Mouse (Mus musculus): ENCODE results near the gene Syne1.
A peak's percentile ranks its signal among the peaks of the same experiment; 100 is the strongest.

Syne1 gene

GRCm38 (mm10) chr10:5195288-5195687 lies 356.0 kb downstream of the Syne1 start:
- DNase-seq: no peak

- peak; percentile 83 for DNase-seq
Observed at GRCm38 (mm10) chr10:5194671-5195234, 356.5 kb downstream of the Syne1 start.

GRCm38 (mm10) chr10:5194081-5194670 lies 357.1 kb downstream of the Syne1 start:
- no peak for DNase-seq

GRCm38 (mm10) chr10:5192861-5193490 lies 358.3 kb downstream of the Syne1 start:
- no peak for DNase-seq

- no peak for DNase-seq
Observed at GRCm38 (mm10) chr10:5190756-5191155, 360.5 kb downstream of the Syne1 start.

GRCm38 (mm10) chr10:5188890-5189289 lies 362.4 kb downstream of the Syne1 start:
- DNase-seq: no peak

GRCm38 (mm10) chr10:5185156-5186083 lies 365.9 kb downstream of the Syne1 start:
- DNase-seq: peak; percentile 65

- peak; percentile 63 for DNase-seq
Observed at GRCm38 (mm10) chr10:5181771-5182176, 369.5 kb downstream of the Syne1 start.

GRCm38 (mm10) chr10:5179891-5180290 lies 371.4 kb downstream of the Syne1 start:
- no peak for DNase-seq

- DNase-seq: no peak
Observed at GRCm38 (mm10) chr10:5177446-5178015, 373.8 kb downstream of the Syne1 start.

- DNase-seq: no peak
Observed at GRCm38 (mm10) chr10:5176371-5176770, 374.9 kb downstream of the Syne1 start.

- DNase-seq: no peak
Observed at GRCm38 (mm10) chr10:5170425-5170824, 380.9 kb downstream of the Syne1 start.

GRCm38 (mm10) chr10:5167481-5167880 lies 383.8 kb downstream of the Syne1 start:
- DNase-seq: no peak

GRCm38 (mm10) chr10:5165439-5165838 lies 385.8 kb downstream of the Syne1 start:
- DNase-seq: no peak

GRCm38 (mm10) chr10:5163770-5164169 lies 387.5 kb downstream of the Syne1 start:
- no peak for DNase-seq

GRCm38 (mm10) chr10:5163286-5163685 lies 388.0 kb downstream of the Syne1 start:
- no peak for DNase-seq

GRCm38 (mm10) chr10:5161394-5161872 lies 389.8 kb downstream of the Syne1 start:
- DNase-seq: peak; percentile 48

GRCm38 (mm10) chr10:5159679-5160078 lies 391.6 kb downstream of the Syne1 start:
- DNase-seq: no peak

- DNase-seq: no peak
Observed at GRCm38 (mm10) chr10:5153047-5153446, 398.2 kb downstream of the Syne1 start.

GRCm38 (mm10) chr10:5141471-5141870 lies 409.8 kb downstream of the Syne1 start:
- no peak for DNase-seq

GRCm38 (mm10) chr10:5139932-5140264 lies 411.4 kb downstream of the Syne1 start:
- no peak for DNase-seq

- DNase-seq: no peak
Observed at GRCm38 (mm10) chr10:5139246-5139931, 411.9 kb downstream of the Syne1 start.

Data from cerebellum, adult 8-10 months (tissue).